Mouse (Mus musculus): ENCODE measurements around the gene Yif1a.
A peak's percentile ranks its signal among the peaks of the same experiment; 100 is the strongest.

Gene Yif1a

DNA sequence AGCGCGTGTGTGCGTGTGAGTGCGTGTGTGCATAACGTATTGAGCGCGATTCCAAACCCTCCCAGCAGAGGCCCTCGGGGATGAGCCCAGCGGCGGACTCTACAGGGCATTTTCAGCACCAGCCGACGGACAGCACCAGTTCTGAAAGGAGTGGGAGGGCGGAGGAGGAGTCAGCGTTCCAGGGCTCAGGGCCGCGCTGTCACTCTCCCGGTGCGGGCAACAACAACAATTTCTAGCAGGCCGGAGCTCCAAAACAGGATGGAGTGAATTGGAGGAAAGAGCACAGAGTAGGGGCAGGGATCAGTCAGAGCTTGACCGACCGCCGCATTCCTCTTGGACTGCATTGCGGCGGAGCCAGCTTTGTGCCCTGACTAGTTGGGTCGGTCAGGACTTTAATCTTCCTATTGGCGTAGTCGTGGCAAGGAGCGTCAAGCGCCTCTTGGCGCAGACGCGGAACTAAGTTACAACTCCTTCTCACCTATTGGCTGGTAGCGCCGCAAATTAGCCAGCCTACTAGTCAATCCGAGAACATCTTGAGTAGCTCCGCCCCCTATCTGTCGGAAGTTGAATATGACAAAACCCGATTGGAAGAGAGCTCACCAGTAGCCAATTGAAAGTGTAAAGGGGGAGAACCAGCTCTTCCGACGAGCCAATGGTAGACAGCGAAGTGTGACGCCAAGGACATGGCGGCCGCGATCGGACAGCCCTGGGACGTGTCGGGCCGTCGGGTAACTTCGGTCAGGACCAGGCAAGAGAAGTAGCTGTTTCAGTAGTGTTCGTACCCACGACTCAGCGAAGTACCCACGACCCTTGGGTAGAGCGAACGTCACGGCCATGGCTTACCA is at the start of gene Yif1a:
TSS of gene Yif1a (plus strand) at position 655 of the 845 bp plus-strand sequence.
- peak; percentile 93 for DNase-seq (ENCODE audit: low spot score)

DNA sequence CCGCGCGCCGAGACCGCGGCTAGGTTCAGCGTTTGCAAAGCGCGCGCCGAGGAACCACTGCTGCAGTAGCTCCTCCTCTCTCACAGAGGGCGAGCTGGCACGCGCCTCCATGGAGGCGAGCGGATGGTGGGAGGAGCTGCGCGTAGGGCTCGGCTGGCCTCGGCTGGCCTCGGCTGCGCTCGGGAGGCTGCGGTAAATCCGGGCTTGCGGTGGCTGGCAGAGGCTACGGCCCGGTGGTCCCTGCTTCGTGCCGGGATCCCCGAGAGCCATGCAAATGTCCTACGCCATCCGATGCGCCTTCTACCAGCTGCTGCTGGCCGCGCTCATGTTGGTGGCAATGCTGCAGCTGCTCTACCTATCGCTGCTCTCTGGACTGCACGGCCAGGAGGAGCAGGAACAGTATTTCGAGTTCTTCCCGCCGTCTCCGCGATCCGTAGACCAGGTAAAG is 49.6 kb upstream of the Yif1a start, which contains the start of the genes B4gat1 and AC124502.3:
TSS of gene B4gat1 (plus strand) at position 118 of the 448 bp plus-strand sequence.
TSS of gene AC124502.3 (plus strand) at position 183 of the 448 bp plus-strand sequence.
- DNase-seq (ENCODE audit: low spot score) = peak; percentile 79

DNA sequence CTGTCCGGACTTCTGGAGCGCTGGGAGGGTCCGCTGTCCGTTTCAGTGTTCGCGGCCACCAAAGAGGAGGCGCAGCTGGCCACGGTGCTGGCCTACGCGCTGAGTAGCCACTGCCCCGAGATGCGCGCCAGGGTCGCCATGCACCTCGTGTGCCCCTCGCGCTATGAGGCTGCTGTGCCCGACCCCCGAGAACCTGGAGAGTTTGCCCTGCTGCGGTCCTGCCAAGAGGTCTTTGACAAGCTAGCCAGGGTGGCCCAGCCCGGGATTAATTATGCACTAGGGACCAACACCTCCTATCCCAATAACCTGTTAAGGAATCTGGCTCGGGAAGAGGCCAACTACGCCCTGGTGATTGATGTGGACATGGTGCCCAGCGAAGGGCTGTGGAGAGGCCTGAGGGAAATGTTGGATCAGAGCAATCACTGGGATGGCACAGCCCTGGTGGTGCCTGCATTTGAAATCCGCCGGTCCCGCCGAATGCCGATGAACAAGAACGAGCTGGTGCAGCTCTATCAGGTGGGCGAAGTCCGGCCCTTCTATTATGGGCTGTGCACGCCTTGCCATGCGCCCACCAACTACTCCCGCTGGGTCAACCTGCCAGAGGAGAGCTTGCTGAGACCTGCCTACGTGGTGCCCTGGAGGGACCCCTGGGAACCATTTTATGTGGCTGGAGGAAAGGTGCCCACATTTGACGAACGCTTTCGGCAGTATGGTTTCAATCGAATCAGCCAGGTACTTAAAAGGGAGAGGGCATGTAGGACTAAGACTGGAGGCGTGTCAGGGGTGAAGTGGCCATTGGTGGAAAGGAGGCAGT is 48.8 kb upstream of the Yif1a start:
- no peak for DNase-seq (ENCODE audit: low spot score)

DNA sequence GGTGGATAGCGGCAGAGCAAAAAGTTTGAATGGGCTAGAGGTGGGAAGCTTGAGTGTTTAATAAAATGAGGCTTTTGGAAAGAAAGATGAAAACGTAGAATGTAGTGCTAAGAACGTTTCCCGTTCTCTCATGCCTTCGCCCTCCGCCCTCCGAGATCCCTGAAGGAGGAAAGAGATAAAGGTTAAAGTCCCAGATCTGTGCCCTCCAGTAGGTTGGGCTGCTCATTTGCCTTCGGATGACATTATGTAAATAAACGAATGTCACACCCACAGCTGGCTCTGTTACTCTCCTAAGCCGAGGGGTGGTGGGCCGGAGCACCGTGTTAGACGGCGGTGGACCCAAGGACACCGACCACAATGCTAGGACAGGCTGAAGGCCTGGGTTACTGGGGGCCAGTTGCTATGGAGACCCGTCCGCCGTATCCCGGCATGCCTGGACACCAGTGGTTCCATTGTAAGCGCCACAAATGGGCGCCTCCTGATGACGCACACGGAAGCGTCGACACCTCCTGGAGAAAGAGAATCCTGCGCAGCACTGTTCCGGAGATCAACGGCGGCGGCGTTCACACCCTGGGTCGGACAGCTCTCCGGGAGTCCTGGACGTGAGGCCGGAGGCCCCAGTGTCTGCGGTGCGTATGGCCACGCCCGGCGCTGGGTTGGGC is 47.3 kb upstream of the Yif1a start, which contains the start of gene Brms1:
TSS of gene Brms1 (plus strand) at position 493 of the 662 bp plus-strand sequence.
- DNase-seq (ENCODE audit: low spot score) = peak; percentile 85

DNA sequence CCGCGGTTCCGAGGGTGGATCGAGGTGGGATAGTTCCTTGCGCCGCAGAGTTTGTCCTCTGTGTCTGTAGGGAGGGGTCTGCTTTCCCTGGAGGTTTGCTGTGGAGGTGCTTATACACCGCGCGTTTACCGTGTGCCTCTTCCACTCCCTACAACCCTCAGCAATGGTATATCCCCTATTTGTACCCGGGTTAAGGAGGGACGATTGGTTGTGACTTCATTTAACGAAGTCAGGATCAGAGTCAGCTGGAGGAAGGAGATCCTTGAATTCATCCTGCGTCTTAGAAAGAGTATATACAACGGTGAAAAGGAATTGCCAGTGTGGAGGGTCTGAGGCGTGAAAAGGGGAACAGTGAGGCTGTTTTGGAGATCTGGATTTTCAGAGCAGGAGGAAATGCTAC is 46.8 kb upstream of the Yif1a start:
- DNase-seq (ENCODE audit: low spot score) = no peak

DNA sequence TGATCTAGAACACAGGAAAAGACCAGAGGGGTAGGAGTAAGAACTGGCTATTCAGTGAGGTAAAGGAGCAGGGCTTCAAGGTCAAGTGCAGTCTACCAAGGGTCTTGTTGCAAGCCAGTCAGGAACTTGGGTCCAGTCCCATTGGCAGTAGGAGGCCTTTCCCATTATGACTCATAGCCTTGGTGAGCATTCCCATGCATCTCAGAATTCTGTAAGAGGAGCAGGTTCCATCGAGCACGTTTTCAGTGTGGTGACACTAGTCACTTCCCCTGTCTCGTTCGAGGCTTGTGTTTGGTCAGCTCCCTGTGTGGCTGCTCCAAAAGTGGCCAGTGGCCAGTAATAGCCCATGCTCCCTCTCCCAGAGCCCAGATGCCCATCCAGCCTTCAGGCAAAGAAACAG is 42.8 kb upstream of the Yif1a start:
- no peak for DNase-seq (ENCODE audit: low spot score)

DNA sequence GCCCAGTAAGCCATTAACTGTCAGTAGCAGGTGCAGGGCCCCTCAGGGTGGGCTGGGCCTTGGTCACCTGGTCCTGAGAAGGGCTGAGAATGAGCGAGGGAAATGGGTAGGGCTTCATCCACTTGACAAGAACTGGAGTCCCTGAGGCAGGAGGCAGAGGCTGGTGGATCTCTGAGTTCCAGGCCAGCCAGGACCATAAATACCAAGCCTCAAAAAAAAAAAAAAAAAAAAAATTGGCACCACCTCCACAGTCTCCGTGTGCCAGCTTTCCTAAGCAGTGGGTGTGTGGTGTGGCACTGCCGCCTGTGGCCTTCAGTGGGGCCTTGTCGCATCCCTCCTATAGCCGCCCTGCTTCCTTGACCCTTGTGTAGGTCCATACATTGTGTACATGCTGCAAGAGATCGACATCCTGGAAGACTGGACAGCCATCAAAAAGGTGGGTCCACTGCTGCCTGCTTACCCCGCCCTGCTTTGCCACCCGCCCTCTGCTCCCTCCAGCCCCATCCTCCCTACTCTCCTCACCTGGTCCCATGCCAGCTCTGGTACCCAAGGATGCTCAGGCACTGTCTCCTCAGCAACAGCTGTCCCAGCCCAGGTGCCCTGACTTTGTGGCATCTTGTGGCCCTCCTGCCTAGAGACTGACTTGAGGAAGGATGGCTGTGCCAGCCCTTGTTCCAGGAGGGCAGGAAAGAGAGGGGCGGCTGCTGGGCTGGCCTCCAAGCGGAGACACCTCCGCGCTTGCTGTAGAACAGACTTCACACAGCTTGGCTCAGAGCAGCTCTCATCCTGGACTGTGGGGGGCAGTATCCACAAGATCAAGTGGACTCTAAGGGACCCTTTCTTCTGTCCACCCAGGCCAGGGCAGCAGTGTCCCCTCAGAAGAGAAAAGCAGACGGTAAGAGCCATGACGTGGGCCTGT is 39.9 kb upstream of the Yif1a start:
- no peak for DNase-seq (ENCODE audit: low spot score)

DNA sequence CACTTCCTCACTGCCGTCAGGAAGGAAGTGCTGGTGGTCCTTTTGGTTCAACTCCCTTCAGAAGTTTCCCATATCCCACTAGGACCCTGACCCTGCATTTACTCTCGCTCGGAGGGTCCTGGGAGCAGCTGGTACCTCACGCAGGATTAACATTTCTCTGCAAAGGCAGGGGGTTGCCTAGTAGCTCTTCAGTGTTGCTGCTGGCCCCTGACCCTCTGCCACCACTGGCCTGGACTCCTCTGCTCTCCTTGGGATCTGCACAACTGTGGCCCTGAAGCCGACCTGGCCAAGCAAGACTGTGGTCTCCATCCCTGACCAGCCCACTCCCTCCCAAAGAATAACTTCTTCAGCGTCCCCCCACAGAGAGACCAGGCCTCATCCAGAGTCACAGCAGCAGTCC is 39.0 kb upstream of the Yif1a start:
- no peak for DNase-seq (ENCODE audit: low spot score)

DNA sequence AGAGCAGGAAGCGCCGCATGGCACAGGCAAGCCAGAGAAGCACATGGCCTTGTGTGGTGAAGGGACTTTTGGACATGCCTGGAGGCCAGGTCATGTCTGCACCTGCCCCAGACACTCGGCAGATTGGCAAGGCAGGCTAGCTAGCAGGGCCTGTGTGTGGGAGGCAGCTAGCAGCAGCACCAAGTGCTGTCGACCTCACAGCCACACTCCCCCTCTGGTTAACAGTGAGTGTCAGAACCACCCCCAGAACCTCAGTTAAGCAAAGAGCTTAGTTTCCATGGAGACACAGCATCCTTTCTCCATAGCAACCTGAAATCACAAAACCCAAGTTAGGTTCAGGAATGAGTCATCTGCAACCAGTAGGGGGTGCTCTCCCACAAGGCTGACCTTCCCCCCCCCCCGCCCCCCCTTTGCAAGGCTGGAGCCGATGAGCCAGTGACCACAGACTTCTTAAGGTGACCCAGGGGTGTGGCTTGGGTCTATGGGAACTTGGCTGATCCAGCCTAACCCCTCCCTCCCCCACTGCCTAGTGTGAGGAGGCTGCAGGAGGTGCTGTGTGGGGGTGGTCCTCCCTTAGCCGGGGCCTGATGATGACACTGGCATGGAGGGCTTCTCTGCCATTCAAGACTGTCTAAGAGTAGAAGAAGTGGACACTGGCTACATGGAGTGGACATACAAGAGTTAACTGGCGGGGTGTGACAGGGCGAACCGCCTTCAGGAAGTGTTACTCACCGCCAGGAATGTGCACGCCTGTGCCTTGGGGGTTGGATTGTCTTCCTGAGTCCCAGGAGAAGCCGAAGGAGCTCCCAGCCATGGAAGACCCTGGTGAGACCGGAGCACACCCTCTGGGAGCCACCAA is 38.1 kb upstream of the Yif1a start, which contains the start of gene Rin1:
TSS of gene Rin1 (plus strand) at position 435 of the 859 bp plus-strand sequence.
- no peak for DNase-seq (ENCODE audit: low spot score)

DNA sequence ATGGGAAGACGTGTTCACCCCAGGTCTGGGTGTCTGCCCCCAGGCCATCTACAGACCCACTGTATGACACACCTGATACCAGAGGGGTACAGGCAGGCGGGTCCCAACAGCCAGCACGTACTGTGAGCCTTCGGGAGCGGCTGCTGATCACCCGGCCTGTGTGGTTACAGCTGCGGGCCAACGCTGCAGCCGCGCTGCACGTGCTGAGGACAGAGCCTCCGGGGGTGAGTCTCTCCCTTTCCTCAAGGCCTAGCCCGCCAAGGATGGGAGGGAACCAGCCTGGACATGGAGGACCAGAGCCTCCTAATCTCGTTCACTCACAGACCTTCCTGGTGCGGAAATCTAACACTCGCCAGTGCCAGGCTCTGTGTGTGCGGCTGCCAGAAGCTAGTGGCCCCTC is 37.3 kb upstream of the Yif1a start:
- DNase-seq (ENCODE audit: low spot score) = no peak

DNA sequence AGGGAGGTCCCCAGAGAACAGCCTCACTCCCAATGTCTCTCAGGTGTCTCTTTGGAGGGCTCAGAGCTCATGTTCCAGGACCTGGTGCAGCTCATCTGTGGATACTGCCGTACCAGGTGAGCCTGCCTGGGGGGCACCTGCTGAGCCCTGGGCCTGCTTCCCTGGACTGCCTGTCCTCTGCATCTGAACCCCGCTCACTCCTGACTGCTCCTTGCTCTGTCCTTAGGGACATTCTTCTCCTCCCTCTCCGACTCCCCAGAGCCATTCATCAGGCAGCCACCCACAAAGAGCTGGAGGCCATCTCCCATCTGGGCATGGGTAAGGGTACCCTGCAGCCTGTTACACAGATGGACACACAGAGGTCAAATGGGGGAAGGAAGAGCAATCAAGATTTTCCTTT is 36.8 kb upstream of the Yif1a start:
- DNase-seq (ENCODE audit: low spot score) = no peak

DNA sequence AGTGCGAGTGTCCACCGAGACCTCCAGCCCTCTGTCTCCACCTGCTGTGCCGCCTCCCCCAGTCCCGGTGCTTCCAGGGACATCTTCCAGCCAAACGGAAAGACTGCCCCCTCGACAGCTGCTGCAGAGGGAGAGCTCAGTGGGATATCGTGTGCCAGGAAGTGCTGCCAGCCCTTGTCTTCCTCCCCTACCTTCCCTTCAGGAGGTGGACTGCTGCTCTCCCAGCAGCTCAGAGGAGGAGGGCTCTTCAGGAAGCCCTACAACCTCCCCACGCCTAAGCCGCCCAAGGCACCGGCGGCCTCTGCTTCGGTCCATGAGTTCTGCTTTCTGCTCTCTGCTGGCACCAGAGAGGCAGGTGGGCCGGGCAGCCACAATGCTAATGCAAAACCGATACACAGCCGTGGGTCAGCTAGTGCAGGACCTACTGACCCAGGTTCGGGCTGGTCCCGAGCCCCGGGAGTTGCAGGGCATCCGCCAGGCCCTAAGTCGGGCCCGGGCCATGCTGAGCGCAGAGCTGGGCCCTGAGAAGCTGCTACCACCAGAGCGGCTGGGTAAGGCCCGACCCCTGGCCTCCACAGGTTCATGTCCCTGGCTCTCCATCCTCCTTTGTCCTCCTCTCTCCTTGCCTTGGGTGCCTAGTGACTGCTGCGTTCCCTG is 36.0 kb upstream of the Yif1a start:
- no peak for DNase-seq (ENCODE audit: low spot score)

DNA sequence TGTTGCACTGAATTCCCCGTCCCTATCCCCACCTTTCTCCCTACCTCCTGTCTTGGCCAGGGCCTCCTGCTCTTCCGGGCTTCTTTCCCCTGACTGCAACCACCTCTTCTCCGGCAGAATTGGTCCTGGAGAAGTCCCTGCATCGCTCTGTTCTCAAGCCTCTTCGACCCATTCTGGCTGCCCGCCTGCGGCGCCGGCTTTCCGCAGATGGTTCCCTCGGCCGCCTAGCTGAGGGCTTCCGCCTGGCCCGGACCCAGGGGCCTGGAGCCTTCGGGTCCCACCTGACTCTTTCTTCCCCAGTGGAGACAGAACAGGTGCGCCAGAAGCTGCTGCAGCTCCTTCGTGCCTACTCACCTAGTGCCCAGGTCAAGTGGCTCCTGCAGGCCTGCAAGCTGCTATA is 35.5 kb upstream of the Yif1a start:
- DNase-seq (ENCODE audit: low spot score) = no peak

DNA sequence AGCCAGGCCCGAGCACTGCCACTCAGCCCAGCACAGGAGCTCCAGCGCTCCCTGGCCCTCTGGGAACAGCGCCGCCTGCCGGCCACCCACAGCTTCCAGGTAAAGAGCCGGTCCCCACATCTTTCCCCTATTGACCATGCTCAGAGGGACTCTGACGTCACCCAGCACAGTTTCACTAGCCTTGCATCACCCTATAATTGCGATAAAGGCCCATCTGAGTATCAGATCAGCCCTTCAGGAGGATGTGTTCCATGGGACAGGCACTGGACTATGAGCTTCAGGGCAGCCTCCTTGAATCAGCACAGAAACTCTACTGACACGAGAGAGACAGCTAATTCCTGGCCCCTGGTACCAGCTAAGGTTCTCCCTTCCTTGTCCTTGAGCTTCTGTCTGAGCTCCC is 34.4 kb upstream of the Yif1a start:
- DNase-seq (ENCODE audit: low spot score) = no peak

DNA sequence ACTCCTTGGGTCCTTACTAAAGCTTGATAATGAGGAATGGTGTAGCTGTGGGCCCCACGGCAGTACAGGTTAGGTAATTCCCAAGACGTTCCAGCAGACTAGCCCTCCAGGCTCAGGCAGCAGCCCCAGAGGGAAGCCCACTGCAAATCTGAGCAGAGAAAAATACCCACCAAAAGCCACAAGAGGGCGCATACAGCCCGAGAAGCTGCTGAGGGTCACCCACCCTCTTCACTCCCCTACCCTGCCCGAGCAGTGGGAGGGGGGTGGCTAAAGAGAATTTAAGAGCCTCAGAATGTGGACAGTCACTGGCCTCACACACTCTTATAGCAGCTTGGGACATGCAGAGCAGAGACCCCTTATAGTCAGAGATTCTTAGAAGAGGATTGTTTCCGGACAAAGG is 32.1 kb upstream of the Yif1a start:
- no peak for DNase-seq (ENCODE audit: low spot score)

DNA sequence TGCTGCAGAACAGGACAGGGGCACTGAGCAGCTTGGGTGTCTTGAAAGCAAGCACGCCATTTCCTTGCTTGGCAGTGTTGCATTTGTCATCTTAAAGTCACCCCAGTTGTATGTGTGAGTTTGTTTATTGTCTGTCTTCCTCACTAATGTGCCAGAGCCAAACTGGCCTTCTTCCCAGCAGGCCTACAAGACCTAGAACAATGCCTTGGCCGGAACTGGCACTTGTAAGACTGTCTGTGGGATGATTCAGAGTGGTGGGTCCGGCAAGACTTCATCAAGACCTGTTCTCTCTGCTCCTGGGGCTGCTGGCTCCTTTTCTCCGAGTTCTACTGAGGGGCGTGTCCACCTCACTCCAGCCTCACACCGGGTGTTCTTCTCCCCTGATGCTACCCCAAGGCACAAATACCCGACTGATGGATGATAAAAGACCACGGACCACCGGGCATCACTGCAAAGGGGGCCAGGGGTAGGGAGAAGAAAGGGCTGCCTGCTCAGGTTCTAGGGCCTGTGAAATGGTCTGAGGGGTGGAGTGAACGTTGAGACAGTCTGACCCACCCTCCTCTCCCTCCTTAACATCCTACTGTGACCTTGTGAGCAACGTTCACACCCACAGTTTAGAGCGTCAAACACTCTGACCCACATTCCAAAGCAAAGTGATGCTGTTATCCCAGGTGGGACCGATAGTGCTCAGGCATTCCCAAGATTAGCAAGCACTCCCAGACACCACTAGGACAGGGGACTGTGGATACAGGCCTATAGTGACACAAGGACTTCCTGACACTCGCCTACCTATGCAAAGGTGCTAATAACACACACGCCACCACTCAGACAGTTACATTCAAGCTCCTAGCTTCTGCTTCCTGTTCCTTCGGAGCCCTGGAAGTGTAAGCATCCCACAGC is 30.2 kb upstream of the Yif1a start:
- DNase-seq (ENCODE audit: low spot score) = no peak

DNA sequence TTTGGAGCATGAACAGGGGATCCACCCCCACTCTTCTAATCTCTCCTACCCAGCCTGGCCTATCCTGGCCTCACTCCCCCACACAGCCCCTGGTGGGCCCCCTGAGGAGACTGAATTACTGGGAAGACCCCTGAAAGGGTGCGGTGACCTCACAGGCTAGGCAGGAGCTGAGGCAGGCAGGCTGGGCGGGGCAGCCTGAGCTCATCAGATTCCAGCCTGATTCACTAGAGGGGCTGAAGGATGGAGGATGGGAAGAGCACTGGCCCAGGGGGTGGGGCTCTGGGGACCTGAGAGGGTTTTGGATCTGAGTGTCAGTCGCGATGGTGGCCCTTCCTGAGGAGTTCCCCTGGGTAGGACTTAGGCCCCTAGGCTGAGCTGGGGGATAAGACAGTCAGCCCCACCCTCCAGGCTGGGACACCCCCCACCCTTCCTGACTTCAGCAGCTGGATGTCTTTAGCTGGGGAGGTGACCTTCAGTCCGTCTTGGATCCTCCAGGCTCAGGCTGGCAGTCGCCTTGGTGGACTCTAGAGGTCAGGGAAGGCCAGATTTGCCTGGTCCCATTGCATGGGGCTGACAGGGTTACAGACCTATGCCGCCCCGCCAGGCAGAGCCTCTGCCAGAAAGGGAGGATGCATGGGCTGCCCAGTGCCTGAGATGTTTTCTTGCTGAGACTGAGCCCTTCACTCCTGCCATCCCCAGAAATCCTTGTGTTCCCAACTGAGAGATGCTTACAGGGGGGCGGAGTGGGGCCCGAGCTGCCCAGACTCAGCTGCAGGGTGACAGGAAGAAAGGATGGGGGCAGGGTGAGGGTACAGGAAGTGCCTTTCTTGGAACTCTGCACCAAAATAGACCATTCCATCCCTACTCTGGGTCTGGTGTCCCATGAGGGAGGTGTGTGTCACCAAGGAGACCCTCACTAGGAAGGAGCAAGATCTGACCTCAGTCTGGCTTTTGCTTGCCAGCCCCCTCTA is 29.3 kb upstream of the Yif1a start:
- no peak for DNase-seq (ENCODE audit: low spot score)

Data from ovary, postnatal 14 days (tissue).